Mouse (Mus musculus): ENCODE data around the gene Shf. TPM values are rescaled to one million over a fixed set of nuclear protein-coding genes. Genes with fewer than 3 reads are reported as not detected.

The Shf gene
- polyA plus RNA-seq, 1 experiment: 9.6 TPM

- H3K4me3 ChIP-seq (replicated peaks; ENCODE audit: control insufficient read depth, low read depth, low read length): no peak overlapping the region
- TF ChIP-seq CTCF (IDR thresholded peaks at IDR 0.05; ENCODE audit: control insufficient read depth, insufficient read depth, low read length) (peak; percentile 41), POLR2A (IDR thresholded peaks at IDR 0.05; ENCODE audit: borderline replicate concordance, control insufficient read depth, low read depth, low read length) (no peak)
- 2% methylated on average over 11 of the region's 11 CpGs for WGBS
Observed at GRCm38 (mm10) chr2:122380768-122381311, 11.9 kb upstream of the Shf start.

DNA sequence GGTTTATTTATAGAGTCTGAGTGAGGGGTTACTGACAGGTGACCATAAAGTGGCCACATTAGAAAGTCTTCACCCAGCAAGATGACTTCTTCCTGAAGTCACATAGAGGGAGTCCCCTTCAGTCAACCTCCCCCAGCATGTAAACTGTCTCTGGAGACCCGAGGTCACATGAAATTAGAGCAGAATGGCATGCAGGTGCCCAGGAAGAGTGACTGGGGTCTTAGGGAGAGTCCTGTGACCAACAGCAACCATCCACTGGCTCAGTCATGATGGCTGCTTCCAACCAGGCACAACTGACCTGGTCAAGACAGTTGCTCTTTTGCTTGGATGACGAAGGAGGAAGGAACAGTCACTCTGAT, 10.3 kb upstream of the Shf start:
- no peaks in the 10 kb centered on the region; the same call in 1 of the 2 replicates for H3K4me1 ChIP-seq (ENCODE audit: control insufficient read depth, insufficient read depth, low read length)
- TF ChIP-seq POLR2A (IDR thresholded peaks at IDR 0.05; ENCODE audit: borderline replicate concordance, control insufficient read depth, low read depth, low read length): no peak
- WGBS: 48% methylated on average over 2 of the region's 2 CpGs
- no peak overlapping the region for H3K27ac ChIP-seq (ENCODE audit: control insufficient read depth, insufficient read depth, low read depth, low read length, poor library complexity)
- no peak overlapping the region for H3K4me3 ChIP-seq (replicated peaks; ENCODE audit: control insufficient read depth, low read depth, low read length)

More at GRCm38 (mm10) chr2:122380768-122381311, 11.9 kb upstream of the Shf start:
- H3K27ac ChIP-seq (ENCODE audit: control insufficient read depth, insufficient read depth, low read depth, low read length, poor library complexity): no peak overlapping the region
- H3K4me1 ChIP-seq (ENCODE audit: control insufficient read depth, insufficient read depth, low read length): no peaks in the 10 kb centered on the region

GRCm38 (mm10) chr2:122378421-122379291, 9.7 kb upstream of the Shf start:
- H3K4me3 ChIP-seq (replicated peaks; ENCODE audit: control insufficient read depth, low read depth, low read length): no peak overlapping the region
- H3K27ac ChIP-seq (ENCODE audit: control insufficient read depth, insufficient read depth, low read depth, low read length, poor library complexity): no peak overlapping the region
- no peaks in the 10 kb centered on the region; the same call in 1 of the 2 replicates for H3K4me1 ChIP-seq (ENCODE audit: control insufficient read depth, insufficient read depth, low read length)
- whole genome bisulfite sequencing: 31% methylated on average over 8 of the region's 8 CpGs
- TF ChIP-seq POLR2A (IDR thresholded peaks at IDR 0.05; ENCODE audit: borderline replicate concordance, control insufficient read depth, low read depth, low read length): no peak
- TF ChIP-seq CTCF (IDR thresholded peaks at IDR 0.05; ENCODE audit: control insufficient read depth, insufficient read depth, low read length): no peak

DNA sequence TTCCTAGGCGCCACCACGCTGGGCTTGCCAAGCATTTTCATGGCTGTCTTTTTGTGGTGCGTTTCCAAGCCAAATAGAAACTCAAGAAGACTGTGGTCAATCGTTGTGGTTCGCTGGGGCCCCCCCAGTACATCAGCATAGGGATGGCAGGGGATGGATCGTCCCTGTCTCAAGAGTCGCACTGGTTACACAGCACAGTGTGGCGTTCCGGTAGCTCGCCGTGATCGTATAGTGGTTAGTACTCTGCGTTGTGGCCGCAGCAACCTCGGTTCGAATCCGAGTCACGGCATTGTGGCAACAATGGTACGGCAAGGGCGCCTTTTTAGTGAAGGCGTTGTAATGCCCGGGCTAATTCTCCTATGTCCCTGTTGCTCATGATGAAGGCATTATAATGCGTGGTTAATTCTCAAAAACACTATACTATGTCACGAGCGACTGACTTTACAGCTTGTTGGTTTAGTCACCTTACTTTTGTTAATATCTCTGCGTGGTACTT, 8.8 kb upstream of the Shf start:
- under 1% methylated on average over 26 of the region's 26 CpGs for WGBS
- peak overlapping the region; percentile 77 for H3K4me3 ChIP-seq (replicated peaks; ENCODE audit: control insufficient read depth, low read depth, low read length)

GRCm38 (mm10) chr2:122377215-122377674, 8.3 kb upstream of the Shf start:
- Histone ChIP-seq H3K4me3 (replicated peaks; ENCODE audit: control insufficient read depth, low read depth, low read length) (peak overlapping the region; percentile 77), H3K4me1 (ENCODE audit: control insufficient read depth, insufficient read depth, low read length) (no peaks in the 10 kb centered on the region; the same call in 1 of the 2 replicates), H3K27ac (ENCODE audit: control insufficient read depth, insufficient read depth, low read depth, low read length, poor library complexity) (peak overlapping the region; percentile 55; the same call in 1 of the 2 replicates)
- TF ChIP-seq POLR2A (IDR thresholded peaks at IDR 0.05; ENCODE audit: borderline replicate concordance, control insufficient read depth, low read depth, low read length) (peak; percentile 53; the same call in 1 of the 2 replicates), CTCF (IDR thresholded peaks at IDR 0.05; ENCODE audit: control insufficient read depth, insufficient read depth, low read length) (0 out of 2 replicates have a peak, but pooled peaks have one; percentile 2)
- WGBS: under 1% methylated on average over 28 of the region's 28 CpGs

More for the DNA sequence above, 8.8 kb upstream of the Shf start:
- no peaks in the 10 kb centered on the region; the same call in 1 of the 2 replicates for H3K4me1 ChIP-seq (ENCODE audit: control insufficient read depth, insufficient read depth, low read length)
- TF ChIP-seq CTCF (IDR thresholded peaks at IDR 0.05; ENCODE audit: control insufficient read depth, insufficient read depth, low read length) (no peak), POLR2A (IDR thresholded peaks at IDR 0.05; ENCODE audit: borderline replicate concordance, control insufficient read depth, low read depth, low read length) (no peak)
- peak overlapping the region; percentile 55 for H3K27ac ChIP-seq (ENCODE audit: control insufficient read depth, insufficient read depth, low read depth, low read length, poor library complexity)

- H3K4me1 ChIP-seq (ENCODE audit: control insufficient read depth, insufficient read depth, low read length): no peaks in the 10 kb centered on the region; the same call in 1 of the 2 replicates
- no peak for TF ChIP-seq CTCF (IDR thresholded peaks at IDR 0.05; ENCODE audit: control insufficient read depth, insufficient read depth, low read length)
- no peak for TF ChIP-seq POLR2A (IDR thresholded peaks at IDR 0.05; ENCODE audit: borderline replicate concordance, control insufficient read depth, low read depth, low read length)
- peak overlapping the region; percentile 71 for H3K4me3 ChIP-seq (replicated peaks; ENCODE audit: control insufficient read depth, low read depth, low read length)
- under 1% methylated on average over 22 of the region's 22 CpGs for WGBS
- peak overlapping the region; percentile 63 for H3K27ac ChIP-seq (ENCODE audit: control insufficient read depth, insufficient read depth, low read depth, low read length, poor library complexity)
Observed at GRCm38 (mm10) chr2:122376041-122376561, 7.1 kb upstream of the Shf start.

DNA sequence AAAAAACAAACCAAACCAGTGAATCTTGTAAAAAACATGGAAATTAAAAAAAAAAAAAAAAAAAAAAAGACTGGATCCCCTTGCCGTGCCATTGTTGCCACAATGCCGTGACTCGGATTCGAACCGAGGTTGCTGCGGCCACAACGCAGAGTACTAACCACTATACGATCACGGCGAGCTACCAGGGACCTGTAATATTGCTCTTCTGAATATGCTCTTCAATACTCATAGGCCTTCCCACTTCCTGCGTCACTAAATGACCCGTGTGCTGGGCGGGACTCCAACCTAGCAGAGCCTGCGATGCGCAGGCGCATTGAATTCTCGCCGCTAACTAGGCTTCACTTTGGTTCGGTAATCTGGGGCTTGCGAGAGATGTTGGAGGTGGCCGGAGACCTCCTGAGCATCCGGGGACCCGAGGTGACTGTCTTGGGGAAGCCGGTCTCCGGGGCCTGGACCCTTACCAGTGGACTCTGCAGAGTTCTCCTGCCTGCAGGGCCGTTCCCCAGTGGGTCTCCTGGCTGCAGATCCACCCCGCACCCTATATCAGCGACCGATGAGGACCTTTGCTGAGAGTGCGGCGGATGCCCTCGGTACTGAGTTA, 6.5 kb upstream of the Shf start:
- peak overlapping the region; percentile 71 for H3K4me3 ChIP-seq (replicated peaks; ENCODE audit: control insufficient read depth, low read depth, low read length)
- TF ChIP-seq CTCF (IDR thresholded peaks at IDR 0.05; ENCODE audit: control insufficient read depth, insufficient read depth, low read length) (no peak), POLR2A (IDR thresholded peaks at IDR 0.05; ENCODE audit: borderline replicate concordance, control insufficient read depth, low read depth, low read length) (peak; percentile 45; the same call in 1 of the 2 replicates)
- under 1% methylated on average over 32 of the region's 32 CpGs for WGBS
- H3K4me1 ChIP-seq (ENCODE audit: control insufficient read depth, insufficient read depth, low read length): no peaks in the 10 kb centered on the region; the same call in 1 of the 2 replicates
- peak overlapping the region; percentile 63 for H3K27ac ChIP-seq (ENCODE audit: control insufficient read depth, insufficient read depth, low read depth, low read length, poor library complexity)

Data from bone marrow, adult 2 months (tissue).